Mouse (Mus musculus): ENCODE results near the gene Cux1.

DNA sequence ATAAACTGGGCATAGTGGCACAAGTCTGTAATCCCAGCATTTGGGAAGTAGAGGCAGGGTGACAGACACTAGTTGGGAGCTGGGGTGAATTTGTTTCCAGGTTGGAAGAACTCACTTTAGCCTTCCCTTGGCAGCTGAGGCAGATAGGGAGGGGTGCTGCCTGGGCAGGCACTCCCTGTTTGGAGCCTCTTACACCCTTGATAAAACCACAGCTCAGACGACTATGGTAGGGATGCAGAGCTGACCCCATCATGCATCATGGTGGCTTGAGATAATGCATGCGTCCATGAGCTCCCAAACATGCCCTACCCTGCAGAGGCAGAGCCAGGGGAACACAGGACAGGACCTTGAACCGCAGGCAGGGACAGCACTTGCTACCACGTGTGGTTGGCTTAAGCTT lies 232.5 kb downstream of the Cux1 start:
- TF ChIP-seq CTCF (IDR thresholded peaks at IDR 0.05; ENCODE audit: low read depth, low read length) = no peak
- TF ChIP-seq POLR2A (IDR thresholded peaks at IDR 0.05; ENCODE audit: borderline replicate concordance, low read depth, low read length) = no peak
